Mouse (Mus musculus): ENCODE results near the gene B3galt4.
"Not testable (repeated sequence)": the region's sequence is repeated elsewhere in the genome, so short reads cannot be mapped to it uniquely, and the experiment has no call there.

- TF ChIP-seq CTCF (IDR thresholded peaks at IDR 0.05; ENCODE audit: borderline replicate concordance, extremely low read depth, insufficient read depth, insufficient read length); POLR2A (IDR thresholded peaks at IDR 0.05; ENCODE audit: borderline replicate concordance, extremely low read depth, insufficient read depth, insufficient read length, poor library complexity, severe bottlenecking): not testable (repeated sequence)
These were observed 47.4 kb upstream of the B3galt4 start for GRCm38 (mm10) chr17:33998697-33999096.
